Mouse (Mus musculus) brain, embryonic 14.5 days (tissue): Measurements from ENCODE around the gene Mlf1.

ENCODE experiments used
- CTCF ChIP-seq: fragments of 200-500 bp; IDR thresholded peaks from 2 replicates; pipeline ENCODE4 v1.5.1; 2012; ENCODE audit warnings: inconsistent platforms, mild to moderate bottlenecking, moderate library complexity, borderline replicate concordance; ENCODE audit not compliant: insufficient read depth, insufficient read length; ENCODE audit errors: extremely low read depth
- POLR2A ChIP-seq: fragments of 200-500 bp; IDR thresholded peaks from 2 replicates; pipeline ENCODE4 v1.6.1; 2012; ENCODE audit warnings: mild to moderate bottlenecking, inconsistent platforms, borderline replicate concordance; ENCODE audit not compliant: poor library complexity, insufficient read depth, insufficient read length, severe bottlenecking; ENCODE audit errors: extremely low read depth

DNA sequence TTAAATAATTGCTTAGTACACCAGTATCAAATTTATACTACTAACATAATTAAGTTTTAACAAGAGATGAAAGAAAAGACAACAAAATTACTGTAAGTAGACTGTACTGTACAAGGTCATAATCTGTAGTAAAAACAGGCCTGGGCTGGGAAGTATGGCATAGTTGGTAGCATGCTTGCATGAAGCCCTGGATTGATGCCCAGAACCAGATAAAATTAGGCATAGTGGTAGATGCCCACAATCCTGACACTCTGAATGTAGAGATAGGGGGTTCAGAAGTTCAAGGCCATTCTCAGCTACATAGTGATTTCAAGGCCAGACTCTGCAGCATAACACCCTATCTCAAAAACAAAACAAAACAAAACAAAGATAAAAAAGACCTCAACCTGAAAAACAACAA lies 4.3 kb downstream of the Mlf1 start:
- TF ChIP-seq POLR2A (no peak), CTCF (no peak)
